Mouse (Mus musculus) cerebellum, adult 2 months (tissue): Measurements from ENCODE around the gene Shmt2. TPM values are rescaled to one million over a fixed set of nuclear protein-coding genes. Genes with fewer than 3 reads are reported as not detected.

Experiments used
- DNase-seq, 2 experiments: peaks; one replicate each; pipeline ENCODE4 v3.0.0; 2021
- H3K27ac ChIP-seq: fragments of 200-500 bp; 2 replicates; pipeline ENCODE4 v1.5.1; 2012; ENCODE audit warnings: low read length, control low read depth, inconsistent platforms; ENCODE audit not compliant: insufficient read depth
- H3K27me3 ChIP-seq: fragments of 200-500 bp; 2 replicates; pipeline ENCODE4 v1.6.1; 2012; ENCODE audit warnings: inconsistent platforms, mild to moderate bottlenecking, low read length, moderate library complexity; ENCODE audit not compliant: control insufficient read depth, insufficient read depth
- H3K4me1 ChIP-seq: fragments of 200-500 bp; 2 replicates; pipeline ENCODE4 v1.6.1; 2011; ENCODE audit warnings: low read length; ENCODE audit not compliant: control insufficient read depth, insufficient read depth
- H3K4me3 ChIP-seq: fragments of 200-500 bp; replicated peaks from 2 replicates; pipeline ENCODE3; 2011; ENCODE audit warnings: mild to moderate bottlenecking, low read depth, low read length, control low read depth; ENCODE audit not compliant: insufficient read depth
- CTCF ChIP-seq: fragments of 200-500 bp; IDR thresholded peaks from 2 replicates; pipeline ENCODE4 v1.5.1; 2011; ENCODE audit warnings: low read depth, mild to moderate bottlenecking, control low read depth, low read length, moderate library complexity, borderline replicate concordance; ENCODE audit not compliant: insufficient read depth
- POLR2A ChIP-seq: fragments of 200-500 bp; IDR thresholded peaks from 2 replicates; pipeline ENCODE4 v1.6.1; 2011; ENCODE audit warnings: low read length, control low read depth, borderline replicate concordance; ENCODE audit not compliant: insufficient read depth
- WGBS: fragments of 180-500 bp; shearing (Covaris S2); methylation state at CpG from one replicate; pipeline ENCODE4 v1.1.7; 2018; 5-methylcytosine and 5-hydroxymethylcytosine counted together
- polyA plus RNA-seq: library from polyadenylated mRNA; depleted of rRNA; stranded (reverse); fragments of >200 nt; gene quantifications from 2 replicates; pipeline ENCODE4 v1.2.3, GENCODE M21; 2012

The Shmt2 gene
- polyA plus RNA-seq, 1 experiment, result 68.2 TPM

GRCm38 (mm10) chr10:127490160-127491127, 31.8 kb downstream of the Shmt2 start:
- no peak for TF ChIP-seq POLR2A
- TF ChIP-seq CTCF, result no peak
- WGBS, result 54% methylated on average over 18 of the region's 18 CpGs
- Histone ChIP-seq H3K27ac (peak overlapping the region; percentile 88), H3K27me3 (no peaks in the 10 kb centered on the region), H3K4me1 (peaks cover 32% of the 10 kb centered on the region), H3K4me3 (no peak overlapping the region)
- no peak for DNase-seq

DNA sequence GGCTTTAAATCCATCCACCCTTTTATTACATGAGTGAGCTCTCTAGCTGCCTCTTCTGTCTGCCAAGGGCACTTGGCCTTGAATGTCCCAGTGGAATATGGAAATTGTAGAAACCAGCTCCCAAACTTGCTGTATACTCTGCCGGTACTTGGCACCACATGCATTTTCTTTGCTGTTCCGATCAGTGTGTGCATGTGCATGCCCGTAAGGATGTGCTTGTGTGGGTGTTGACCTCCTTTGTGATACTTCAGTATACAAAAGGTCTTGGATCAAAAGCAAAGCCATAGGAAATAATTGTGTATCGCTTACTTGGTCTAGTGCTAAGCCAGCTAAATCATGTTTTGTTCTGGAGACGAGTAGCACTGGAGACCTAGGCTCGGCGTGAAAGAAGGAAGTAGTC, 33.4 kb downstream of the Shmt2 start:
- peaks cover 32% of the 10 kb centered on the region for H3K4me1 ChIP-seq
- no peak overlapping the region for H3K27ac ChIP-seq
- no peaks in the 10 kb centered on the region for H3K27me3 ChIP-seq
- no peak for DNase-seq
- H3K4me3 ChIP-seq, result no peak overlapping the region
- WGBS, result 72% methylated on average over 7 of the region's 7 CpGs
- TF ChIP-seq POLR2A (no peak), CTCF (no peak)

GRCm38 (mm10) chr10:127485235-127485634, 37.0 kb downstream of the Shmt2 start:
- DNase-seq, result no peak
- Histone ChIP-seq H3K4me1 (peaks cover 10% of the 10 kb centered on the region), H3K4me3 (no peak overlapping the region), H3K27ac (no peak overlapping the region), H3K27me3 (no peaks in the 10 kb centered on the region)
- no peak for TF ChIP-seq CTCF
- TF ChIP-seq POLR2A, result no peak
- WGBS, result 51% methylated on average over 10 of the region's 10 CpGs

GRCm38 (mm10) chr10:127480833-127481813, 41.1 kb downstream of the Shmt2 start:
- peak in 1 of 2 experiments; percentile 30 for DNase-seq
- Histone ChIP-seq H3K27ac (no peak overlapping the region), H3K4me3 (no peak overlapping the region), H3K27me3 (no peaks in the 10 kb centered on the region), H3K4me1 (peaks cover 2% of the 10 kb centered on the region)
- TF ChIP-seq POLR2A (no peak), CTCF (no peak)
- 64% methylated on average over 19 of the region's 19 CpGs for WGBS

DNA sequence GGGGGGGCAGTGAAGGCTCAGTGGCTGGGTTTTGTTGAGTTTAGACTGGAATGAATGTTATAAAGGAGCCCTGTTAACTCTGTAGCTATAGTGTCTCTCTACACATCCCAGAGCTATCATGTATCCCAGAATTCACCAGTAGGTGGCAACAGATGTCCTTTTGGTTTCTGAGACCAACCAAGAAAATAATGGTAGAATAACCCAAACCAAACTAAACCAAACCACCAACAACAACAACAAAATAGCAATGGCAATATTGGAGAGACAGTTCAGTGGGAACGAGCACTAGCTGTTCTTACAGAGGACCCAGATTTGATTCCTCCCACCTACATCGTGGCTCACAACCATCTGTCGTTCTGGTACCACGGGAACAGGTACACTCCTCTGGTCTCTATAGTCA, 43.1 kb downstream of the Shmt2 start:
- Histone ChIP-seq H3K27me3 (no peaks in the 10 kb centered on the region), H3K27ac (no peak overlapping the region), H3K4me3 (no peak overlapping the region), H3K4me1 (peaks cover 2% of the 10 kb centered on the region; the same call in 1 of the 2 replicates)
- TF ChIP-seq POLR2A (no peak), CTCF (peak; percentile 32; the same call in 1 of the 2 replicates)
- 77% methylated on average over 4 of the region's 4 CpGs for WGBS
- DNase-seq, result peak in 1 of 2 experiments; percentile 60

- no peak overlapping the region for H3K27ac ChIP-seq
- H3K27me3 ChIP-seq, result no peaks in the 10 kb centered on the region
- TF ChIP-seq POLR2A (no peak), CTCF (no peak)
- no peak for DNase-seq
- peaks cover 2% of the 10 kb centered on the region; the same call in 1 of the 2 replicates for H3K4me1 ChIP-seq
- 77% methylated on average over 7 of the region's 7 CpGs for WGBS
- no peak overlapping the region for H3K4me3 ChIP-seq
Observed at GRCm38 (mm10) chr10:127477301-127477700, 44.9 kb downstream of the Shmt2 start.

DNA sequence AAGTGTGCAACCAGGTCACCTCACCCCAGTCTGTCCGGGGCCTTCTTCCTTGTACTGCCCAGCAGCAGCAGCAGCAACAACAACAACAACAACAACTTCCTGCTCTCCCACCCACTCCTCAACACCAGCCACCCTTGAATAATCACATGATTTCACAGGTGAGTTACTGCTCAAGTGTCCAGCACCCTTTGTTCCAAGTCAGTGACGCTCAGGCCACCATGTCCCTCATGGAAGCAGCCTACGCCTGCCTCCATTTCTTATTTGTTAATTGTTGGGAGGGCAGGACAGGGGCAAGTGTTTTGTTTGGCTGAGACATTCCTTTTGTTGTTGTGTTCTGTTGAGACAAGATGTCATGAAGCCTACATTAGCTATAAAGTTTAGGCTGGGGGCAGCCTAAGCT, 45.7 kb downstream of the Shmt2 start:
- H3K4me3 ChIP-seq, result no peak overlapping the region

More for the DNA sequence above, 45.7 kb downstream of the Shmt2 start:
- no peak for TF ChIP-seq CTCF
- TF ChIP-seq POLR2A, result no peak
- no peak for DNase-seq
- WGBS, result 87% methylated on average over 3 of the region's 3 CpGs
- no peak overlapping the region for H3K27ac ChIP-seq
- peaks cover 1% of the 10 kb centered on the region; the same call in 1 of the 2 replicates for H3K4me1 ChIP-seq
- no peaks in the 10 kb centered on the region for H3K27me3 ChIP-seq
